Mouse (Mus musculus) testis, postnatal 10 days (tissue): Measurements from ENCODE around the gene Tlr5.

Source experiments
- DNase-seq: peaks from one replicate; pipeline ENCODE4 v3.0.0; 2021; ENCODE audit warnings: low spot score

Tlr5 gene

GRCm38 (mm10) chr1:182990092-182990762 lies 35.6 kb downstream of the Tlr5 start:
- DNase-seq = no peak

GRCm38 (mm10) chr1:182991002-182991778 lies 36.6 kb downstream of the Tlr5 start:
- peak; percentile 82 for DNase-seq
